Mouse (Mus musculus) right cerebral cortex, postnatal 14 days (tissue): ENCODE data around the gene Khdrbs1.
A peak's percentile ranks its signal among the peaks of the same experiment; 100 is the strongest.
"Not testable (repeated sequence)": the region's sequence is repeated elsewhere in the genome, so short reads cannot be mapped to it uniquely, and the experiment has no call there.

Source experiments
- DNase-seq: peaks from one replicate; pipeline ENCODE4 v3.0.0; 2022

Khdrbs1 gene

DNA sequence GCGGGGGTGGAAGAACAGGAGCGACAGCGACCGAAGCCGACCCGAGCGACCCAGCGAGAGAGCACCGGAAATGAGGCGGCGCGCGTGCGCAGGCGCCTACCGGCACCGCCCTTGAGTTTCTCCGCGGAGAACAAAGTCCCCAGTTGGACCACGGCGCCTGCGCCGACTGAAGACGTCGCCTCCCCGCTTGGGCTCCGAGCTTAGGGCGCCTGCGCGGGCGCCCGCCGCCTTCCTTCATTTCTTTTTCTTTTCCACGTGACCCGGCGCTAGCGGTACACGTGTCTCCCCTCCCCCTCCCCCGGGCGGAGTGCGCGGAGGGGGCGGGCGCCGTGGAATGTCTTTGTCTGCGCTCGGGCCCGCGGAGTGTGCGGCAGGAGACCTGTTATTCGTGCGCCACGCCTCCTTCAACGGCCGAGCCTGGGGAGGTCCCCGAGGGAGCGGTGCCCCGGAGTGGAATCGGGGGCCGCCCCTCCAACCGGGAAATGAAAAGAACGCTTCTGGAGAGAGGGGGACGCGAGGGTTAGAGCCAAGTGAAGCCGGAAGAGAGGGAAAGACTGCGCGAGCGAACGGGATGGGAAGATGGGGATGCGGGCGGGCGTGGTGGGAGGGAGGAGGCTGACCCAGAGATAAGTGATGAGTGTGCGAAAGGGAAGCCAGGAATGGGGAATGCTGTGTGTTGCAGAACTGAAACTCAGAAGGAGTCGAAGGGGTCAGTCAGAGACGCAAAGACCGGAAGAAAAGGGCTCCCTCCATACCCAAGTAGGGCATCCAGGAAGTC lies at the start of gene Khdrbs1:
Gene Khdrbs1, minus strand, starts transcription at position 72 of the 778 bp plus-strand sequence.
- DNase-seq: peak; percentile 96

- DNase-seq: no peak
These were observed 49.3 kb upstream of the Khdrbs1 start for GRCm38 (mm10) chr4:129791399-129791798.

DNA sequence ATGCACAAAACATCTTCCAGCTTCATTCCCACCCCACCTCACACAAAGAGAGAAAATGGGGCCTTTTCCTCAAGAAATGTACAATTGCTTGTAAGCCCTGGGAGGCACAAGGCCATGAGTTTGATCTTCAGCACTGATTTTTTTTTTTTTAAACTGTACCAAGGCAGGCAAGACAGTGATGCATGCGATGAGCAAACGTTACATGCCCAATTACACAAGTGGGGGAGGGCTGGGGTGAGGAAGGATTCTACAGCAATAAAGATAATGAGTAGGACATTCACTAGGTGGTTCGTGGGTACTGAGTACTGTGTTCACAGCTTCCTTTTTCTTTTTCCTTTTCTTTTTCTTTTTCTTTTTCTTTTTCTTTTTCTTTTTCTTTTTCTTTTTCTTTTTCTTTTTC lies 48.4 kb upstream of the Khdrbs1 start:
- no peak for DNase-seq

DNA sequence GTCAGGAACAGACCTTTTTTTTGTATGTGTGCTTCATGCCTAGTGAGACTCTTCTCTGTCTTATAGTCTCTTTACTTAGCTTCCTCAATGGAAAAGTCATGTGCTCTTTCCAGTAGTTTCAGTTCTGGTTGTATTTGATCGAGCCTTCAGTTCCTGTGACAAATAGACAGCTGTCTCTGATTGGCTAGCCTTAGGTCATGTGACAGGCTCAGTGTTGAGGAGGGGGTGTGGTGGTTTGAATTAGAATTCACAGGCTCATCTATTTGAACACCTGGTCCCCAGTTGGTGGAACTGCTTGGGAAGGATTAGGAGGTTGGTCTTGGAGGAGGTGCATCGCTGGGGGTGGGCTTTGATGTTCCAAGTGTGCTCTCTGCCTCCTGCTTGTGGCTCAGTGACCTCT lies 47.5 kb upstream of the Khdrbs1 start:
- no peak for DNase-seq

GRCm38 (mm10) chr4:129788693-129789092 lies 46.6 kb upstream of the Khdrbs1 start:
- DNase-seq: no peak

DNA sequence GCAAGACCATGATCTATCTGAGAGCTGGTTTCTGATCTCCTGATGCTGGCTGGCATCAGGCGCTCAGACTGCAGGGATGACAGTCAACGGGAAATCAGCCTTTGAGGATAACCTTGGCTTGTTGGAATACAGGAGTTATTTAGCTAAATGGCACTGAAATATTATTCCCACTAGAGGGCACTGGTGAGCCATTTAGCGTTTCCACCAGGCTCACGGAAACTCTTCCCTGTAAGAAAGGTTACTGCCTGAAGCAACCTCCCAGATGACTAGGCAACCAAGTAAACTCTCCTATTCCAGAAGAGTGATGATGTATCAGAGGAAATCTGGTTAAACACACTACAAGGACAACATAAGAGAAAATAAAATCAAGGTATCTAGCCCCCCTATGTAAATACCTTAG lies 43.1 kb upstream of the Khdrbs1 start:
- DNase-seq: no peak

GRCm38 (mm10) chr4:129783506-129783905 lies 41.4 kb upstream of the Khdrbs1 start:
- no peak for DNase-seq

DNA sequence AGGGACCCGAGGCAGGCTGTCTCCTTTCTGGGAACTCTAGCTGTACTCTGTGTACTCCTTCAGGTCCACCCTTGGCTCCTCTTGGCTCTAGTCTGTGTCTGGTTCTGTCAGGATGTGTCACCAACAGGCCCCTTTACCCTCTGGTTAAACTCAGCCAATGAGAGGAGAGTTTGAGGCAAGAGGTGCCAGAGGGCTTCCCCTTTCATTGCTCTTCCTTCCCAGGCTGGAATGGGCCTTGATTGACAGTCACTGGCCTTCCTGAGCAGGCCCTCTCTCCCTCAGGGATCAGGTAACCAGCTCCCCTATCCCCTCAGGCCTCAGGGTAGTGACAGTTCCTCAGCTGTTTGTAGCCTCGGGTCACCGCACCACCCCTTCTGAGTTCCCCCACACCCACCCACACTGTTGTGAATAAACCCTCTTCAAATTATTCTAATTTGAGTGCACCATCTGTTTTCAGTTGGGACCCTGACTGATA lies 40.8 kb upstream of the Khdrbs1 start:
- no peak for DNase-seq

- peak; percentile 70 for DNase-seq
These were observed 40.0 kb upstream of the Khdrbs1 start for GRCm38 (mm10) chr4:129781881-129782675.

DNA sequence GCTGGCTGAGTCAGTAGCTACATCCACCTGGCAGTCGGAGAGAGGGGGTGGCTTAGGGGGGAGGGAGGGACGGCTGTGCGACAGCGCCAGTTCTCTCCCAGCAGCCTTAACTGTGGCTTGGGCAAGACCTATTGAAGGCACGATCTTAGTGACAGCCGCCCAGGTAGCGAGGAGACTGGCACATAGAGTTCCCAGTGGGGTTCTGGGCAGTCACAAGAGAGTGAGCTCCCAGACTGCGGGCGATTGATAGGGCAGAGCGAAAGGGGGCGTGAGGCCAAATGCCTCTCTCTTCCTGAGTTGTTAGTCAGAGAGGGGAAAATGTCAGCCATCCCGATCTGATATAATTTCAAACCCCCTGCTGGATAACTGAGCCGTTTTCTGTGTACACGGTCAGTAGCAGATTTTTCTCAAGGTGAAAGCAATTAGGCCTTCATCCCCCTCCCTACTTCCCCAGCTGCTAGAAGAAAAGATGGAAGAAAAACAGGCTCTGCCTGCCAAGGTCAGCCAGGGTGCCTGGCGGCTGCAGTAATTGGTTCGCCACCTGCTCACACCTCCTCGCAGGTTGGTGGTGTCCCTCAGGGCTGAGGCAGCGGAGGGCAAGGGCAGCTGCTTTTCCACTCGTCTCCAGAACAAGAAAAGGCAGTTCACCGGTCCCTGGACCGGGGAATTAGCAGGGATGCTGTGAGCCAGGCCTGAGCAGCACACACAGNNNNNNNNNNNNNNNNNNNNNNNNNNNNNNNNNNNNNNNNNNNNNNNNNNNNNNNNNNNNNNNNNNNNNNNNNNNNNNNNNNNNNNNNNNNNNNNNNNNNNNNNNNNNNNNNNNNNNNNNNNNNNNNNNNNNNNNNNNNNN lies 29.8 kb upstream of the Khdrbs1 start:
- no peak for DNase-seq

GRCm38 (mm10) chr4:129771314-129771671 lies 29.2 kb upstream of the Khdrbs1 start:
- DNase-seq: no peak

DNA sequence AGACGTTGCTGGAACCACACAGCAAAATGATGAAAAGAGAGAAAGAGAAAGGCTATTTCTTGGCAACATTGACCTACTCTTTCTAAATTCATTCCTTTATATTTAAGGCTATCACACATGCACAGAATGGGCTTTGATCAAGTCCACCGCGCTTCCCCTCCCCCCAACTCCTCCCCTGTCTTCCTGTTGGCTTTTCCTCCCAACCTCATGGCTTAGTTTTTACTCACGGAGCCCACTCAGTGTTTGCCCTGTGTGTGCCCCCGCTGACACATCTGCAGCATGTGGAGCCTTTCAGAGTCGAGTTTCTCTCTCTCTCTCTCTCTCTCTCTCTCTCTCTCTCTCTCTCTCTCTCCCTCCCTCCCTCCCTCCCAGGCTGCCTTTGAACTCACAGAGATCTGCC lies 28.5 kb upstream of the Khdrbs1 start:
- DNase-seq: no peak

DNA sequence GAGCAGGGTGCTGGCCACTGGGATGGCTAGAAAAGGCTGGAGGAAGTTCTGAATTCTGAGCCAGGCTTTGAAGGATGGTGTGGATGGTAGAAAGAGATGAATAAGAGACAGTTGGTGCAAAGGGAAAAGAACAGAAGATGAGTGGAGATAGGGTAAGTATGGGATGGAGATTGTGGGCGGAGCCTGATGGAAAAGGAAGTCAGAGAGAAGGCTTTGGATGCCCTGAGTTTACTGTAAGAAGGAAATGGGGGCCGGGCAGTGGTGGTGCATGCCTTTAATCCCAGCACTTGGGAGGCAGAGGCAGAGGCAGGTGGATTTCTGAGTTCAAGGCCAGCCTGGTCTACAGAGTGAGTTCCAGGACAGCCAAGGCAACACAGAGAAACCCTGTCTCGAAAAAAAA lies 26.6 kb upstream of the Khdrbs1 start:
- DNase-seq: not testable (repeated sequence)

DNA sequence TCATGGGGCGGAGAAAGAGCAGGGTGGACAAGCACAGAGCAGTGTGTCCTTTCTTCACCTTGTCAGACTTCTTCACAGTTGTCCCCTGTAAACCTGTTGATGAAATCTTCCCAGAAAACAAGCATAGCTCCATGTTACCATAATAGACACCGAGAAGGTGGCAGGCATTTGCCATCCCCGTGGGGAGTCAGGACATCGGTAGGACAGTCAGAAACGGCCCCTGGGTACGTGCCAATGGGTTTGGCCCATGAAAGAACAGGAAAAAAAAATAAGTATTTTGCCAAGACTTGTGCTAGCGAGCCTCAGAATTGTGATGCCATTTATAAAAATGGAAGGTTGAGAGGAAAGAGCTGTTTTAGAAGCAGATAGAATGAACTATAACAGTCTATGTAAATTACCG lies 25.7 kb upstream of the Khdrbs1 start:
- DNase-seq: no peak

- DNase-seq: no peak
These were observed 23.2 kb upstream of the Khdrbs1 start for GRCm38 (mm10) chr4:129765351-129765750.

DNA sequence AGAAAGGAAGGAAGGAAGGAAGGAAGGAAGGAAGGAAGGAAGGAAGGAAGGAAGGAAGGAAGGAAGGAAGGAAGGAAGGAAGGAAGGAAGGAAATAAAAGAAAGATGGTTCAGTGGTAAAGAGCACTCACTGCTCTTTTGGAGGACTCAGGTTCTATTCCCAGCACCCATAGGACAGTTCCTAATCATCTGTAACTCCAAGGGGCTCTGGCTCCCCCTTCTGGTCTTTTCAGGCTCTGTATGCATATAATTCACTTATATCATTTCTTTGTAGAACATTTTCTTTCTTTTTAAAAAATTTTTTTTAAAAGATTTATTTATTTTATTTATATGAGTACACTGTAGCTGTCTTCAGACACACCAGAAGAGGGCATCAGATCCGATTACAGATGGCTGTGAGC lies 20.4 kb upstream of the Khdrbs1 start:
- DNase-seq: not testable (repeated sequence)

- no peak for DNase-seq
These were observed 19.5 kb upstream of the Khdrbs1 start for GRCm38 (mm10) chr4:129761606-129762005.

DNA sequence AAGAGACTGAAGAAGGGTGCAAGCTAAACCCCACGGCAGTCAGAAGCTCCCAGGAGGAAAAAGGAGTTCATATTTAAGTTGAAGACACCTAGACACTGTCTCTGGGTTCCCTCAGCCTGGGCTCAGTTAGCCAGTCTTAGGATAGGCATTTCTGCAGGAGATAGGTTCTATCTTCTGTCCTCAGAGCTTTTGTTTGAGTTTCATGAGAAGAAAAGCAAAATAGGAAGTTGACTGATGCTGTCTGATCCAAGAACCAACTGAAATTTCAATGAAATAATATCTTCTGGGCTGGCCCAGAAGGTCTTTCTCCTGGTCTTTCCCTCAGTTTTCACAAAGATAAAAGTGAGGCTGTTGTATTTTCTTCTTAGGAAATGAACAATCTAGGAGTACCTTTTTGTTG lies 13.4 kb upstream of the Khdrbs1 start:
- no peak for DNase-seq

- DNase-seq: no peak
These were observed 12.6 kb upstream of the Khdrbs1 start for GRCm38 (mm10) chr4:129754742-129755141.

DNA sequence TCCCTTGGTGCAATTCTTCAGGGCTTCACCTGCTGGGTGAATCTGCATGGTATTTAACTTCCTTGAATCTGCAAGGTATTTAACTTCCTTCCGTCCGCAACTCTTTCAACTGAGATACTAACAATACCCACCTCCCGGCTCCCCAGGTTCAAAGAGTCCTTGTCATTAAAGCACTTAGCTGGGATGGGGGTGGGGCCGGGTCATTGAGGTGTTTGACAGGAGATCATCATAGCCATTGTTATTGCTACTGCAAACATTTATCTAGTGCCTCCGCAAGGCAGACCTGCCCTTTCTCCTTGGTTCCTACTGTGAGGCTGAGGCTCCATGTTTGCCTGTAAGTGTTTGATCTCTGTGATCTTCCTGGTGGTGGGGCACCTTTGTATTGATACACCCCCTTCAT lies 8.3 kb upstream of the Khdrbs1 start:
- DNase-seq: no peak

DNA sequence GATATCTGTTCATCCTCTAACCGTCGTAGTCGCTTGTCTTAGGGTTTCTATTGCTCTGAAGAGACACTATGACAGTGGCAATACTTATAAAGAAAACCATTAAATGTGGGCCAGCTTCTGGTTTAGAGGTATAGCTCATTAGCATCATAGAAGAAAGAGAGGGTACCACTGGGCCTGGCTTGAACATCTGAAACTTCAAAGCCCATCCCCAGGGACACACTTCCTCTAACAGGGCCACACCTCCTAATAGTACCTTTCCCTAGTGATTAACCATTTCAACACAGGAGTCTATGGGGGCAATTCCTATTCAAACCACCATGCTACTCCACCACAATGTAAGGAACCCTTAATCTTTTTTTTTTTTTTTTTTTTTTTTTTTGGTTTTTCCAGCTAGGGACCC lies 4.5 kb upstream of the Khdrbs1 start:
- DNase-seq: no peak

DNA sequence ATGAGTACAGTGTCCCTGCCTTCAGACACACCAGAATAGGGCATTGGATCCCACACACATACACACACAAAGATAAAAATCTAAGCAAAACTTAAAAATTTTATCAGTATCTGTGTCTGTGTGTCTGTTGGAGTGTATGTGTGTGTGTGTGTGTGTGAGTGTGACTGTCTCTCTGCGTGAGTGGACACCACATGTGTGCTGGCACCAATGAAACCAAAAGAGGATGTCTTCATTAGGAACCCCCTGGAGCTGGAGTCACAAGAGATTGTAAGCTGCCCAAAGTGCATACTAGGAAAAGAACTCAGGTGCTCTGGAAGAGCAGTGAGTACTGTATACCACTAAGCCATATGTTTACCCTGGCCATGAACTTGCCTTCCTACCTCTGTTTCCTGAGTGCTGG lies 4.0 kb upstream of the Khdrbs1 start:
- DNase-seq: no peak

DNA sequence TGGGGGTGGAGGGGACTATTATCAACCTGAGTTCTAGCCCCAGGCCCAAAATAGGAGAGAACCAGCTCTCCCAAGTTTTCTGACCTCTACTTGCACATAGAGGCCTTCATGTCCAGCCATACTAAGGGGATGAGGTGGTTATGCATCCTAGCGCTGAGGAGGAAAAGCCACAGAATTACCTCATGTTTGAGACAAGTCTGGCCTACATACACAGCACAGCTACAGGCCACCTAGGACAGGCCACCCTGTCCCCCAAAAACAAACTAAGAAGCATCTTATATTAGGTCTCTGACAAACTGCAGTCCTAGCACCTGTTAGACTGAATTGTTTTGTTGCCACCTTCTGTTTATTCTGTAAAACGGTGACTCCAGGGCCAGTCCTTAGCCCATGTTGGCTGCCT lies 1.4 kb upstream of the Khdrbs1 start:
- DNase-seq: no peak
